Comparison of ENCODE assay signal across 9 mouse cellular contexts in genomic region chr2:158361678-158362320, GRCm38 (mm10). TPM values are rescaled to one million over a fixed set of nuclear protein-coding genes. Genes with fewer than 3 reads are reported as not detected.
DNase-seq lines count a peak whose midpoint lies in the region; ATAC-seq lines count a peak whose summit lies in the region.
"Had no signal": no experiment of that assay in that cellular context is flagged by ENCODE, and none has a peak within 500 bp of the region (broad histone marks: within the 10 kb centered on the region; RNA-seq: fewer than 3 reads in every experiment).

No protein-coding gene starts in this region.

- no peak for ATAC-seq in heart, embryonic 16.5 days (replicated peaks; ENCODE audit: extremely low read depth, insufficient read depth, low FRiP score)
- ATAC-seq in megakaryocyte, adult 5-6 weeks (ENCODE audit: poor library complexity, severe bottlenecking): peak; percentile 53

- peaks cover 27% of the 10 kb centered on the region for H3K36me3 ChIP-seq in heart, embryonic 16.5 days (ENCODE audit: control insufficient read depth, insufficient read depth)

- no peaks in the 10 kb centered on the region for H3K27me3 ChIP-seq in heart, embryonic 16.5 days (ENCODE audit: control insufficient read depth, insufficient read depth, low read length)

- WGBS in heart, embryonic 16.5 days: 33% methylated on average over 8 of the region's 8 CpGs

- H3K9me3 ChIP-seq in heart, embryonic 16.5 days (replicated peaks; ENCODE audit: control insufficient read depth, low read length): no peaks in the 10 kb centered on the region

- peaks cover 10% of the 10 kb centered on the region for H3K4me1 ChIP-seq in heart, embryonic 16.5 days (ENCODE audit: control insufficient read depth, insufficient read depth, low read length)

- H3K9ac ChIP-seq in heart, embryonic 16.5 days (ENCODE audit: low read length): no peak overlapping the region; the same call in 1 of the 2 replicates

- DNase-seq in kidney, adult 18-20 months: peak; percentile 27
- DNase-seq in kidney, postnatal 10 days: no peak
- DNase-seq in R1 (ENCODE audit: low read depth, low spot score) (peak; percentile 83), MN1 (ENCODE audit: low spot score) (no peak)
- DNase-seq in adrenal gland, postnatal 36 days: no peak
- DNase-seq in right cerebral cortex, postnatal 14 days: no peak

- peak overlapping the region; percentile 42 for H3K27ac ChIP-seq in heart, embryonic 16.5 days (ENCODE audit: low read length)

- peak overlapping the region; percentile 70 for H3K4me3 ChIP-seq in heart, embryonic 16.5 days (ENCODE audit: low read length)

- peak overlapping the region; percentile 77 for H3K4me2 ChIP-seq in heart, embryonic 16.5 days (ENCODE audit: low read depth, low read length)

RNA-seq across cellular contexts. Expression of gene Snhg11, which starts 13.6 kb away (rescaled TPM):
- 0.55 and 1.4 TPM in 2 replicates for polyA plus RNA-seq in heart, embryonic 16.5 days (2015; fragmentation: Nextera tagmentation; extraction: Ambion mirVana)
- total RNA-seq in megakaryocyte, adult 5-6 weeks (2015): not detected in 2 replicates
- total RNA-seq in megakaryocyte, adult 5-6 weeks (2017): 0.08 TPM in 1 of 2 replicates, not detected in the other
- 1 to 10 TPM; 3.5 to 4.7 TPM for total RNA-seq in adrenal gland, postnatal 36 days (2021)
- total RNA-seq: neutrophil, adult 5-6 weeks had no signal

RNA-seq across cellular contexts. Expression of gene Ralgapb, which starts 47.8 kb away (rescaled TPM):
- polyA plus RNA-seq in heart, embryonic 16.5 days (2015; fragmentation: Nextera tagmentation; extraction: Ambion mirVana): 9.1 and 10.3 TPM in 2 replicates
- 45.3 and 45.4 TPM in 2 replicates for total RNA-seq in megakaryocyte, adult 5-6 weeks (2015)
- 29.7 and 32.2 TPM in 2 replicates for total RNA-seq in megakaryocyte, adult 5-6 weeks (2017)
- total RNA-seq in adrenal gland, postnatal 36 days (2021): 10 to 100 TPM; 69.6 to 69.9 TPM

RNA-seq across cellular contexts. Expression of gene Lbp, which starts 55.5 kb away (rescaled TPM):
- 10.9 and 16.0 TPM in 2 replicates for polyA plus RNA-seq in heart, embryonic 16.5 days (2015; fragmentation: Nextera tagmentation; extraction: Ambion mirVana)
- total RNA-seq in megakaryocyte, adult 5-6 weeks (2015): 31.2 and 40.4 TPM in 2 replicates
- total RNA-seq in megakaryocyte, adult 5-6 weeks (2017): 80.4 and 95.8 TPM in 2 replicates
- total RNA-seq in adrenal gland, postnatal 36 days (2021): 10 to 100 TPM; 16.9 to 23.7 TPM

Comparison
In these comparisons a context has a peak if more than half of its experiments do, and no peak if none do; other contexts are left out.
1. DNase-seq: peak in kidney, adult 18-20 months (single experiment) and R1 (single experiment); none in kidney, postnatal 10 days (single experiment), adrenal gland, postnatal 36 days (0 of 2), right cerebral cortex, postnatal 14 days (single experiment) and MN1 (single experiment).
2. RNA of gene Snhg11, which starts 13.6 kb away (total RNA-seq): 3.5 to 4.7 TPM in adrenal gland, postnatal 36 days; 0.08 TPM in megakaryocyte, adult 5-6 weeks; every median in the first group is over 4 times any median in the second.